Mouse (Mus musculus) pancreas, adult 10 weeks (tissue): Measurements from ENCODE around the gene Psmd6. TPM values are rescaled to one million over a fixed set of nuclear protein-coding genes. Genes with fewer than 3 reads are reported as not detected.

Source experiments
- polyA plus RNA-seq: library from polyadenylated mRNA; stranded (reverse); fragments of 350-450 nt; fragmentation: Illumina TruSeq; extraction: RNeasy Lipid Tissue Mini Kit (QIAGEN cat#74804); gene quantifications from one replicate; pipeline ENCODE4 v1.2.3, GENCODE M21; 2015; ENCODE audit warnings: low read depth, low replicate concordance; ENCODE audit not compliant: insufficient read depth

The Psmd6 gene
- 42.9 TPM for polyA plus RNA-seq

GRCm38 (mm10) chr14:14120230-14121096 lies at the start of gene Psmd6:
TSS of gene Psmd6 (minus strand) at chr14:14120984.

Other genes with a start within 250 kb of the Psmd6 start
- gene Gm281, start 206.5 kb downstream of the Psmd6 start, polyA plus RNA-seq: not detected
- gene Atxn7, start 159.5 kb downstream of the Psmd6 start, polyA plus RNA-seq: 6.9 TPM
- gene Thoc7, start 159.1 kb downstream of the Psmd6 start, polyA plus RNA-seq: 22.9 TPM
- not detected for gene Olfr720, start 65.9 kb upstream of the Psmd6 start, polyA plus RNA-seq
- not detected for gene Olfr31, start 201.8 kb upstream of the Psmd6 start, polyA plus RNA-seq
- 2.8 TPM for gene Il3ra, start 225.3 kb upstream of the Psmd6 start, polyA plus RNA-seq